Mouse (Mus musculus): Measurements from ENCODE around the gene Dock3.

DNA sequence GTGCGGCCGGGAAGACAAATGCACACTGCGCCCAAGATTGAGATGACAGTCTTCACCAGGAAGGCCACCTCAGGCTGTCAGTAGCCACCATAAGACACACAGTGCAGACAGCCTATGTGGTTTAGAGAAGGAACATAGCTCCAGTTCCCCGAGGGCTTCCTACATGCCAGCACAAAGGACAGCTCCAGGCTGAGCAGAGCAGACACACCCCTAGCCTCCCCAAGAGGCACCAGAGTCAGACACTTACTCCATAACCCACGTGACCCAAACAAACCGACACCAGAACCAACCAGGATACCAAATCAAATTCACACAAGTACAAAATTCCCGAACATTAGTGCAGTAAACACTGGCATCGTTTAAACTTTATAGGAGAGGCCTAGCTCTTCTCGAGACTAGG, 342.4 kb downstream of the Dock3 start:
- TF ChIP-seq CTCF (IDR thresholded peaks at IDR 0.05; ENCODE audit: low read depth, low read length) (no peak), POLR2A (IDR thresholded peaks at IDR 0.05; ENCODE audit: borderline replicate concordance, low read depth, low read length) (no peak)
